Mouse (Mus musculus): ENCODE data around the gene Fndc3b.
A peak's percentile ranks its signal among the peaks of the same experiment; 100 is the strongest.

Gene Fndc3b

DNA sequence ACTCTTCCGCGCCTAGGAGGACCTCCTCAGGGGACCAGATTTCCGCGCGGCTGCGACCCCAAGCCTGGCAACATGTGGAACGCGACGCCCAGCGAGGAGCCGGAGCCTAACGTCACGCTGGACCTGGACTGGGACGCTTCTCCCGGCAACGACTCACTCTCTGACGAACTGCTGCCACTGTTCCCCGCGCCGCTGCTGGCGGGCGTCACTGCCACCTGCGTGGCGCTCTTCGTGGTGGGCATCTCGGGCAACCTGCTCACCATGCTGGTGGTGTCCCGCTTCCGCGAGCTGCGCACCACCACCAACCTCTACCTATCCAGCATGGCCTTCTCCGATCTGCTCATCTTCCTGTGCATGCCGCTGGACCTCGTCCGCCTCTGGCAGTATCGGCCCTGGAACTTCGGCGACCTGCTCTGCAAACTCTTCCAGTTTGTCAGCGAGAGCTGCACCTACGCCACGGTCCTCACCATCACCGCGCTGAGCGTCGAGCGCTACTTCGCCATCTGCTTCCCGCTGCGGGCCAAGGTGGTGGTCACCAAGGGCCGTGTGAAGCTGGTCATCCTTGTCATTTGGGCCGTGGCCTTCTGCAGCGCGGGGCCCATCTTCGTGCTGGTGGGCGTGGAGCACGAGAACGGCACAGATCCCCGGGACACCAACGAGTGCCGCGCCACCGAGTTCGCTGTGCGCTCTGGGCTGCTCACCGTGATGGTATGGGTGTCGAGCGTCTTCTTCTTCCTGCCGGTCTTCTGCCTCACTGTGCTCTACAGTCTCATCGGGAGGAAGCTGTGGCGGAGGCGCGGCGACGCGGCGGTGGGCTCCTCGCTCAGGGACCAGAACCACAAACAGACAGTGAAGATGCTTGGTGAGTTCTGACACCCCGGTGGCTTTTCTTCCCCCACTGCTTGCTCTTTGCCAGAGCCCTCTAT lies 339.1 kb downstream of the Fndc3b start:
- no peak for DNase-seq

DNA sequence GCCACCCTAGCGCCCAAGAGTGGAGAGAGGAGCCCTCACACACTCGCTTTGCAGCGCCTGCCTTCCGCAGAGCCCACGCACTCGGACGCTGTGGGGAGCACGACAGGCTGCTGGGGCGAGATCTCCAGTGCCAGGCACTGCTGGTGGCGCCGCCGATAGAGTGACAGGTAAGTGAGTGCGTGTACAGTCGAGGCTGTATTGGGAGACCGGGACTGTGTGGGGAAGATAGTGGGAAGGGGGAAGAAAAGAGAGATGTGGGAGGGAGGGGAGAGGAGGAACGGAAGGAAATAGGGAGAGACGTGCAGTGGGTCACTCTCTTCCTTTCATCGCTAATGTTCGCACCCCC lies 339.9 kb downstream of the Fndc3b start, which contains the start of gene Ghsr:
Gene Ghsr, plus strand, starts transcription at position 76 of the 346 bp plus-strand sequence.
- no peak for DNase-seq

DNA sequence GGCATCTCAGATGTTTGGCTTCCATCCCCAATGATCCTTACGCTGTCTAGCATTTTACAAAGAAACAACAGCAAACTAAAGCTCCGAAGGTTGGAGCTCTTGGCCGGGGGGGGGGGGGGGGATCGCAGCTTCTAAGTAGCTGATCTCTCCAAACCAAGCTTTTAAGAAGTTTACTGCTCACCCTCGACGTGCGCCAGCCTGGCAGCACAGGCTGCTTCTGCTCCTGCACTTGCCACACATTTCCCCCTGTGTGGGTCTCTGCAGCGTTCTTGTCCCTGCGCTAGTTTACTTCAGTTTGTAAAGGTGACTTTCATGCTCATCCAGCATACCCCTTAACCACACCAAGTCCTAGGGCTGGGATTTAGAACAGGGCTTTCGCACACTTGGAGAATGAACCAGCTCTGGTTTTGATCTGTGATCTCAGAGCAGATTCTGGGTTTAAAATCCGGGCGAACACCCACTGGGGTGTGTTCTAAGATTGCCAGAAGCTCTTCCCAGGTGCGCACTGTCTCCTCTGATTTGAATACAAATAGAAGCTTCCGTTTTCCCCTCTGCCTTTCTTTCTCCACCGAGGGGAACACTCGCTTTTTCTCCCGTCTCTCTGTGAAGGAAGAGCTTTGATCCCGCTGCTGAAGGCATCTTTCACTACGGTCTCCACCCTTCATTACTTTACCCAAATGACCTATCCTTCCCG lies 340.4 kb downstream of the Fndc3b start:
- DNase-seq, result no peak

DNA sequence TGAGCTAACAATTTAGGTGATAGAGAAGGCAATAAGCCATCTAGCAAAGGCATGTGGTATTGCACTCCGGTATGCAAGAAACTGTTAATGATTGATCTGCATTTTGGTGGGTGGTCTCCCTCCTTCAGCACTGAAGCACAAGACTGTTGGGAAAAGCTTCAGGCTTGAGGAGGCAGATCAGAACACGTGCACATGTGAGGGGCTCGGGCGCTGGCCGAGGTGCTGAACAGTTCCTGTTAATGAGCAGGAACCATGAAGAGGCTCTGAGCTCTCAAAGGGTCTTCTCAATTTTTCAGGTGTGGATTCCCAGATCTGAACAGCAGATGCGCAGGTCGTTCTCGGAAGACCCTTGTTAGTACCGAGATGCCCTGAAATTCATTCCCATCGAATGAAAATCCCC lies 341.0 kb downstream of the Fndc3b start:
- peak; percentile 59 for DNase-seq
